Mouse (Mus musculus): ENCODE measurements around the gene Trem2. TPM values are rescaled to one million over a fixed set of nuclear protein-coding genes. Genes with fewer than 3 reads are reported as not detected.

The Trem2 gene
- polyA plus RNA-seq, 1 experiment: 1.1 TPM

GRCm38 (mm10) chr17:48392616-48393015 is 46.4 kb downstream of the Trem2 start:
- 85% methylated on average over 3 of the region's 3 CpGs for WGBS
- DNase-seq (ENCODE audit: low read depth, low spot score): no peak

DNA sequence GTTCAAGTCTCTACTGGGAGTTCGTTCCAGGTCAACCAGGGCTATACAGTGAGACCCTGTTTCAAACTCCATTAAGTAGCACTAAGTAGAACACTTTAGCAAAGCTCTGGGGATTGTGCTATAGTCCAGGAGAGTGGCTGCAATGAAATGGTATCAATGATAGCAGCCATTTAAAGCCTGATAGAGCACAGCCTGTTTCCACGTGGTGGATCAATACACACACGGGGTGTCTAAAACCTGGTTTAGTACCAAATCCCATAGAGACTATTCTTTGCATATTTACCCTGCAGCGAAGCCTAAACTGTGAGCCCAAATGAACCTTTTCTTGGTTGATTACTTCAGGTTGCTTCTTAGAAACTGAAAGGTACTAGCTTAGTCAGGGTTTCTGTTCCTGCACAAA is 55.5 kb downstream of the Trem2 start:
- 78% methylated on average over 4 of the region's 4 CpGs for WGBS
- DNase-seq (ENCODE audit: low read depth, low spot score): no peak

DNA sequence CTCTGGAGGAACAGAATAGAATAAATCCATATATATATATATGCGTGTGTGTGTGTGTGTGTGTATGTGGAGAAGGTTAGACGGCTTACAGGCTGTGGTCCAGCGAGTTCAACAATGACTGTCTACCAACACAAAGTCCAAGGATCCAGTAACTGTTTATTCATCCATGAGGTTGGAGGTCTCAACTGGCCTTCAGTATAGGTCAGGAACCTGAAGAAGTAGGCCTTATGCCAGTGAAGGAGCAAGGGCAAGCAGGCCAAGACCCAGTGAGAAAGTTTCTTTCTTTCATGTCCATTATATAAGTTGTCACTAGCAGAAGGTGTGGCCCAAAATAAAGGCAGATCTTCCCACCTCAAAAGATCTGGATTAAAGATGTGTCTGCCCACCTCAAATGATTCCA is 56.5 kb downstream of the Trem2 start:
- WGBS: 85% methylated on average over 3 of the region's 3 CpGs
- no peak for DNase-seq (ENCODE audit: low read depth, low spot score)

Other genes starting within 250 kb of the Trem2 start
- 0.07 and 0.23 TPM in 2 replicates for gene 9830107B12Rik, start 200.1 kb upstream of the Trem2 start, polyA plus RNA-seq (2012; rRNA removed)
- gene A530064D06Rik, start 179.1 kb upstream of the Trem2 start, polyA plus RNA-seq (2012; rRNA removed): 0.38 and 0.46 TPM in 2 replicates
- gene Trem1, start 113.6 kb upstream of the Trem2 start, polyA plus RNA-seq (2012; rRNA removed): 0.21 and 0.37 TPM in 2 replicates
- gene Trem3, start 98.6 kb upstream of the Trem2 start, polyA plus RNA-seq (2012; rRNA removed): 0.11 TPM in 1 of 2 replicates, not detected in the other
- gene Treml4, start 82.1 kb upstream of the Trem2 start, polyA plus RNA-seq (2012; rRNA removed): 1.7 and 2.8 TPM in 2 replicates
- 2.5 and 2.8 TPM in 2 replicates for gene Treml2, start 46.9 kb upstream of the Trem2 start, polyA plus RNA-seq (2012; rRNA removed)
- gene B430306N03Rik, start 30.3 kb upstream of the Trem2 start, polyA plus RNA-seq (2012; rRNA removed): 0.53 and 0.81 TPM in 2 replicates
- not detected in 2 replicates for gene Treml1, start 13.5 kb downstream of the Trem2 start, polyA plus RNA-seq (2012; rRNA removed)
- 33.4 and 61.7 TPM in 2 replicates for gene Nfya, start 63.5 kb downstream of the Trem2 start, polyA plus RNA-seq (2012; rRNA removed)
- gene Oard1, start 63.6 kb downstream of the Trem2 start, polyA plus RNA-seq (2012; rRNA removed): 13.4 and 15.1 TPM in 2 replicates
- 1.6 and 2.2 TPM in 2 replicates for gene Apobec2, start 86.5 kb downstream of the Trem2 start, polyA plus RNA-seq (2012; rRNA removed)
- 3.6 and 6.1 TPM in 2 replicates for gene Tspo2, start 105.1 kb downstream of the Trem2 start, polyA plus RNA-seq (2012; rRNA removed)
- 48.7 and 88.8 TPM in 2 replicates for gene Unc5cl, start 108.5 kb downstream of the Trem2 start, polyA plus RNA-seq (2012; rRNA removed)